Mouse (Mus musculus) heart, embryonic 10.5 days (tissue): ENCODE results near the gene Zfp316. TPM values are rescaled to one million over a fixed set of nuclear protein-coding genes. Genes with fewer than 3 reads are reported as not detected.

ENCODE experiments used
- DNase-seq: peaks from one replicate; pipeline ENCODE4 v3.0.0-alpha.2; 2017; ENCODE audit warnings: low spot score
- H3K27ac ChIP-seq: fragments of 300-500 bp; sonication (generic); 2 replicates; pipeline ENCODE4 v1.5.1; 2016; ENCODE audit warnings: mild to moderate bottlenecking
- H3K27me3 ChIP-seq: fragments of 300-500 bp; sonication (generic); 2 replicates; pipeline ENCODE4 v1.6.1; 2016; ENCODE audit warnings: mild to moderate bottlenecking; ENCODE audit not compliant: poor library complexity, insufficient read depth, severe bottlenecking
- H3K36me3 ChIP-seq: fragments of 300-500 bp; sonication (generic); 2 replicates; pipeline ENCODE4 v1.6.1; 2016; ENCODE audit warnings: mild to moderate bottlenecking, moderate library complexity
- H3K4me1 ChIP-seq: fragments of 300-500 bp; sonication (generic); 2 replicates; pipeline ENCODE4 v1.6.1; 2016; ENCODE audit warnings: mild to moderate bottlenecking
- H3K4me3 ChIP-seq: fragments of 300-500 bp; sonication (generic); 2 replicates; pipeline ENCODE4 v1.5.1; 2016; ENCODE audit warnings: mild to moderate bottlenecking, moderate library complexity
- H3K9me3 ChIP-seq: fragments of 300-500 bp; sonication (generic); 2 replicates; pipeline ENCODE4 v1.6.1; 2016; ENCODE audit warnings: mild to moderate bottlenecking, moderate library complexity
- WGBS: fragments of 180-500 bp; shearing (Covaris S2); methylation state at CpG from one replicate; pipeline ENCODE4 v1.1.7; 2016; 5-methylcytosine and 5-hydroxymethylcytosine counted together
- polyA plus RNA-seq: library from polyadenylated mRNA; unstranded; fragments of >200 nt; fragmentation: Nextera tagmentation; extraction: Ambion mirVana; gene quantifications from 2 replicates; pipeline ENCODE4 v1.2.1, GENCODE M21; 2016

Gene Zfp316
- polyA plus RNA-seq, 1 experiment from 2014 or later = 2.1 TPM

DNA sequence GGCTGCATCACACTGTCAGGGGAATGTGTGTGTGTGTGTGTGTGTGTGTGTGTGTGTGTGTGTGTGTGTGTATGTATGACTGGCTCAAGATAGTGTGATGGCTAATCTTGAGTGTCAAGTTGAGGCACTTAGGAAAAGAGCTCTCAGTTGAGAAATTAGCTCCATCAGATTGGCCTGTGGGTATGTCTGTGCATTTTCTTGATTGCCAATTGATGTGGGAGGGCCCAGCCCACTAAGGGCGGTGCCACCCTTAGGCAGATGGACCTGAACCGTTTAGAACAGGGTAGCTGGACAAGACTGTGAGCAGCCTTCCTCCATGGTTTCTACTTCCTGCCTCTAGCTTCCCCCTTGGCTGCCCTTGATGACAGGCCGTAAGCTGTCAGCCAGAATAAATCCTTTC, 2.3 kb upstream of the Zfp316 start:
- H3K4me1 ChIP-seq = peaks cover 23% of the 10 kb centered on the region
- no peak overlapping the region for H3K4me3 ChIP-seq
- no peaks in the 10 kb centered on the region for H3K9me3 ChIP-seq
- DNase-seq = no peak
- H3K27ac ChIP-seq = no peak overlapping the region
- WGBS = 77% methylated on average over 3 of the region's 3 CpGs
- H3K27me3 ChIP-seq = peaks cover 35% of the 10 kb centered on the region
- H3K36me3 ChIP-seq = no peaks in the 10 kb centered on the region

- WGBS = 71% methylated on average over 6 of the region's 6 CpGs
- H3K9me3 ChIP-seq = no peaks in the 10 kb centered on the region
- no peak for DNase-seq
- no peak overlapping the region for H3K27ac ChIP-seq
- peaks cover 30% of the 10 kb centered on the region; the same call in 1 of the 2 replicates for H3K27me3 ChIP-seq
- H3K4me3 ChIP-seq = no peak overlapping the region
- H3K4me1 ChIP-seq = peaks cover 23% of the 10 kb centered on the region
- H3K36me3 ChIP-seq = no peaks in the 10 kb centered on the region
Observed at GRCm38 (mm10) chr5:143271642-143272041, 1.8 kb upstream of the Zfp316 start.

GRCm38 (mm10) chr5:143270151-143270519, 313 bp upstream of the Zfp316 start:
- Histone ChIP-seq H3K27me3 (peaks cover 17% of the 10 kb centered on the region; the same call in 1 of the 2 replicates), H3K4me3 (peak overlapping the region; percentile 97), H3K27ac (peak overlapping the region; percentile 97), H3K36me3 (no peaks in the 10 kb centered on the region), H3K4me1 (peaks cover 23% of the 10 kb centered on the region), H3K9me3 (no peaks in the 10 kb centered on the region)
- 5% methylated on average over 12 of the region's 12 CpGs for WGBS
- no peak for DNase-seq

- Histone ChIP-seq H3K4me1 (peaks cover 23% of the 10 kb centered on the region), H3K27ac (peak overlapping the region; percentile 97), H3K4me3 (peak overlapping the region; percentile 97), H3K36me3 (peaks cover 10% of the 10 kb centered on the region), H3K9me3 (no peaks in the 10 kb centered on the region), H3K27me3 (0 out of 2 replicates have a peak, but pooled peaks cover 8% of the 10 kb centered on the region)
- DNase-seq = no peak
- WGBS = 26% methylated on average over 8 of the region's 8 CpGs
Observed at GRCm38 (mm10) chr5:143268985-143269362, 848 bp downstream of the Zfp316 start.

DNA sequence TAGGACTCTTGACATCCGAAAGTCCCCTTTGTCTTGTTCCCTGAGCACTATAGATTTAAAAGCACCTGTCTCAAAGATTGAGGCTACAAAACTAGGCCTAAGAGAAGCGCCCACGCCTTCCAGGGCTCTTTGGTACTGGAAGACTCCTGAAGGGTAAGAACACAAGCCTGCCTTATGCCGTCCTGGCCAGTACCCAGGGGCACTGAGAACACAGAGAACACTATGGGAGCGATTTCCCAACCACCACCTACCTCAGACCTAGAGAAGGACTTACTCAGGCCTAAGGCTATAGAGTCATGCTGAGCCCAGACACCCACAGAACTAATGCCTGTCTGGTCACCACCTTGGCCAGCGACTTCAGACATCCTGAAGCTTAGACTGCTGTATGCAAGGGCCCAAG, 3.0 kb downstream of the Zfp316 start:
- peaks cover 23% of the 10 kb centered on the region for H3K4me1 ChIP-seq

DNA sequence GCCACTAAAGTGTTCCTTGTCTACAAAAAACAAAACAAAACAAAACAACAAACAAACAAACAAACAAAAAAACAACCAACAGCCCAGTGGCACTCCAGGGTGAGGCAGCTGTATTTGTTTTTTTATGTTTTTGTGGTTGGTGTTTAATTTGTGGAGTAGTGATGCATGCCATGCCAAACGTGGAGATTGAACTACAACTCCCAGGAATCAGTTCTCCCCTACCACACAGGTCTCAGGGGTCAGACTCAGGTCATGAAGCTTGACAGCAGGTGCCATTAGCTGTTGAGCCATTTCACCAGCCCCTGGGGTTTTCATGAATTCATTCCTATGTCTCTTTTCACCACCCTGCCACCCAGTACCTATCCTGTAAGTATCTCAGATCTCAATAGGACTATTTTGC, 4.4 kb downstream of the Zfp316 start:
- peaks cover 15% of the 10 kb centered on the region; the same call in 1 of the 2 replicates for H3K27me3 ChIP-seq
- H3K4me3 ChIP-seq = no peak overlapping the region
- peaks cover 42% of the 10 kb centered on the region for H3K36me3 ChIP-seq
- no peaks in the 10 kb centered on the region for H3K9me3 ChIP-seq
- WGBS = 55% methylated on average over 1 of the region's 1 CpGs
- peaks cover 15% of the 10 kb centered on the region for H3K4me1 ChIP-seq
- DNase-seq = no peak
- no peak overlapping the region for H3K27ac ChIP-seq

More for the DNA sequence above, 3.0 kb downstream of the Zfp316 start:
- Histone ChIP-seq H3K27me3 (peaks cover 15% of the 10 kb centered on the region; the same call in 1 of the 2 replicates), H3K9me3 (no peaks in the 10 kb centered on the region), H3K27ac (no peak overlapping the region), H3K4me3 (no peak overlapping the region), H3K36me3 (peaks cover 31% of the 10 kb centered on the region)
- DNase-seq = no peak
- WGBS = 80% methylated on average over 6 of the region's 6 CpGs

GRCm38 (mm10) chr5:143264689-143265088, 5.1 kb downstream of the Zfp316 start:
- Histone ChIP-seq H3K36me3 (peaks cover 49% of the 10 kb centered on the region), H3K27me3 (peaks cover 19% of the 10 kb centered on the region), H3K27ac (no peak overlapping the region), H3K4me3 (no peak overlapping the region), H3K4me1 (peaks cover 11% of the 10 kb centered on the region), H3K9me3 (no peaks in the 10 kb centered on the region)
- no peak for DNase-seq
- WGBS = 84% methylated on average over 10 of the region's 10 CpGs

GRCm38 (mm10) chr5:143261636-143262035, 8.2 kb downstream of the Zfp316 start:
- Histone ChIP-seq H3K36me3 (peaks cover 64% of the 10 kb centered on the region), H3K27ac (no peak overlapping the region), H3K4me1 (no peaks in the 10 kb centered on the region), H3K4me3 (no peak overlapping the region), H3K9me3 (no peaks in the 10 kb centered on the region), H3K27me3 (peaks cover 50% of the 10 kb centered on the region)
- no peak for DNase-seq
- WGBS = 82% methylated on average over 8 of the region's 8 CpGs

DNA sequence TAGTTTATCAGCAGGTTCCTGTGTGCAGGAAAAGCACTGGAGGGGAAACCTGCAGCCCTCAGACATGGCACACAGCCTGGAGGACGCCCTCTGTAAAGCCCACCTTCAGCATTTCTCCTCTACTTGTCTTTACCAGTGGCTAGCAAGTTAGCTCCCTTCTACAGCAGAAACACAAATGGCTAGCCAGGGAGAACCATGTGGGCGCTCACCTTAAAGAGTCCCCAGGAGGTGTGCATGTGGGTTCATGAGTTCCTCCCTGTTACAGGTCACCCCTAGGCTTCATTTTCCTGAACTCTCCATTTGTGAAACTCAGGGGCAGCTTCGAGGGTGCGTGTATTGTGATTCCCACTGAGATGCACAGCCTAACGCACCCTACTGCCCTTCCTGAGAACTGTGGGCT, 14.0 kb downstream of the Zfp316 start:
- WGBS = 76% methylated on average over 5 of the region's 5 CpGs
- H3K4me3 ChIP-seq = no peak overlapping the region
- H3K27me3 ChIP-seq = peaks cover 93% of the 10 kb centered on the region
- no peak overlapping the region for H3K27ac ChIP-seq
- H3K4me1 ChIP-seq = peaks cover 27% of the 10 kb centered on the region
- no peaks in the 10 kb centered on the region for H3K9me3 ChIP-seq
- DNase-seq = no peak
- peaks cover 54% of the 10 kb centered on the region for H3K36me3 ChIP-seq

DNA sequence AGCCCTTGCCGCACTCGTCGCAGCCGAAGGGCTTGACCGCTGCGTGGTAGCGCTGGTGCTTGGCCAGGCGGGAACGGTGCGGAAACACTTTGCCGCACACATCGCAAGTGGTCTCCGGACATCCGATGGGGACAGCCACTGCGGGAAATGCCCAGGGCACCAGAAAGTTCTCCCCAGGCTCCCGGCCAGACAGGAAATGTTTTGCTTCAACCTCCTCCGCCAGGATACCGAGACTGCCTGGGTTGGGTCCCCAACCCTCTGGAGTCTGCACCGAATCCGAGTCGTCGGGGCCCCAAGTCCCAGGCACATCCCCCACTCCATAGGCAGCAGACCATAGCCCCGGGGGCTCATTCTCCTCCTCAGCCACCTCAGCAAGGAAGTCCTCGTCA, 14.7 kb downstream of the Zfp316 start:
- no peaks in the 10 kb centered on the region for H3K9me3 ChIP-seq
- H3K27ac ChIP-seq = no peak overlapping the region
- peaks cover 27% of the 10 kb centered on the region for H3K4me1 ChIP-seq
- H3K4me3 ChIP-seq = peak overlapping the region; percentile 58
- DNase-seq = no peak
- 10% methylated on average over 24 of the region's 24 CpGs for WGBS
- peaks cover 48% of the 10 kb centered on the region for H3K36me3 ChIP-seq
- peaks cover 98% of the 10 kb centered on the region for H3K27me3 ChIP-seq

DNA sequence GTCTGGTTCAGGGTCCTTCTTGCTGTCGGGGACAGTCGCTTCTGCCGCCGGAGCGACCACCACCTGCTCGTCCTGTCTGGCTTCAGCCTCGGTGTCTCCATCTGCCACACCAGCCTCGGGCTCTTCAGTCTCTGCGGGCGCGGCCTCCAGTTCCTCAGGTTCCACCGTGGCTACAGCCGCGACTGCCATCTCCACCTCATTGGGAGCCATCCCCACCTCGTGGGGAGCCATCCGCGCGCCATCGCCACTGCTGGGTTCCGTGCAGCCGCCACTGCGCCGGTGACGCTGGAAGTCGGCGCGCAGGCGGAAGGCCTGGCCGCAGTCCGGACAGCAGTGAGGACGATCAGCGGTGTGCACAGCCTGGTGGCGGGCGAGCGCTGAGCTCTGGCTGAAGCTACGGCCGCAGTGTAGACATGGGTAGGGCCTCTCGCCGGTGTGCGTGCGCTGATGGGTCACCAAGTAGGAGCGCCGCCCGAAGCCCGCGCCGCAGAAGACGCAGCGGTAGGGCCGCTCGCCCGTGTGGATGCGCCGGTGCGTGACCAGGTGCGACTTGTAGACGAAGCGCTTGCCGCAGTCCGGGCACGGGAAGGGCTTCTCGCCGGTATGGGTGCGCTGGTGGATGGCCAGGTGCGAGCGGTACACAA, 15.2 kb downstream of the Zfp316 start:
- H3K4me1 ChIP-seq = peaks cover 27% of the 10 kb centered on the region
- H3K27me3 ChIP-seq = peaks cover 97% of the 10 kb centered on the region
- DNase-seq = no peak
- 2% methylated on average over 66 of the region's 66 CpGs for WGBS
- no peak overlapping the region for H3K27ac ChIP-seq
- H3K36me3 ChIP-seq = peaks cover 43% of the 10 kb centered on the region
- no peaks in the 10 kb centered on the region for H3K9me3 ChIP-seq
- H3K4me3 ChIP-seq = peak overlapping the region; percentile 58

GRCm38 (mm10) chr5:143253881-143254486, 15.8 kb downstream of the Zfp316 start:
- Histone ChIP-seq H3K36me3 (peaks cover 40% of the 10 kb centered on the region), H3K27ac (no peak overlapping the region), H3K9me3 (no peaks in the 10 kb centered on the region), H3K27me3 (peaks cover 93% of the 10 kb centered on the region), H3K4me1 (peaks cover 27% of the 10 kb centered on the region), H3K4me3 (peak overlapping the region; percentile 58)
- WGBS = 9% methylated on average over 81 of the region's 81 CpGs
- no peak for DNase-seq

DNA sequence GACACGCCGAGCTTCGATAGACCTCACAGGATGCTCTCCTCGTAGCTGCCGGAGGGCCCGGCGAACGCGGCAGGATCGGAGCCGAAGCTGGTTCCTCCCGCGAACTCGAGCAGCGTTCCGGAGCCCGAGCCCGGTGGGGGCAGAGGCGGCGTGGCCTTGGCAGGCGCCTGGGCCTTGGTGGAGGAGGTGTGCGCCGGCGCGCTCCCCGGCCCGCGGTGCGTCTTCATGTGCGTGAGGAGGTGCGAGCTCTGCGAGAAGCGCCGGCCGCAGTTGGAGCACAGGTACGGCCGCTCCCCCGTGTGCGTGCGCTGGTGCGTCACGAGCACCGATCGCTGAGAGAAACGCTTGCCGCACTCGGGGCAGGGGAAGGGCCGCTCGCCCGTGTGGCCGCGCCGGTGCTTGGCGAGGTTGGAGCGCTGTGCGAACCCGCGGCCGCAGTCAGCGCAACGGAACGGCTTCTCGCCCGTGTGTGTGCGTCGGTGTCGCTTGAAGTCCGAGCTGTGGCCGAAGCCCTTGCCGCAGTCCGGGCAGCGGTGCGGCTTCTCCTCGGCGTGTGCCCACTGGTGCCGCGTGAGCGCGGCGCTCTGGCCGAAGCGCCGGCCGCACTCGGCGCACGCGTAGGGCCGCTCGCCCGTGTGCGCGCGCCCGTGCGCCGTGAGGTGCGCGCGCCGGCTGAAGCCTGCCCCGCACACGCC, 16.5 kb downstream of the Zfp316 start:
- no peak overlapping the region; the same call in 1 of the 2 replicates for H3K27ac ChIP-seq
- peaks cover 27% of the 10 kb centered on the region for H3K4me1 ChIP-seq
- WGBS = 3% methylated on average over 103 of the region's 103 CpGs
- no peak for DNase-seq
- no peaks in the 10 kb centered on the region for H3K9me3 ChIP-seq
- H3K4me3 ChIP-seq = peak overlapping the region; percentile 58
- peaks cover 87% of the 10 kb centered on the region for H3K27me3 ChIP-seq
- peaks cover 41% of the 10 kb centered on the region for H3K36me3 ChIP-seq
